Mouse (Mus musculus) urinary bladder, postnatal 36 days (tissue): Measurements from ENCODE around the gene Nob1.

ENCODE experiments used
- DNase-seq, 2 experiments: peaks; one replicate each; pipeline ENCODE4 v3.0.0; 2022; ENCODE audit warnings: low spot score in 2 of 2, mixed read lengths in 1 of 2

The Nob1 gene

GRCm38 (mm10) chr8:107435962-107436831 is 11.3 kb upstream of the Nob1 start, which contains the start of gene Wwp2:
TSS of gene Wwp2 (plus strand) at chr8:107436365.
- DNase-seq = peak; percentile 71 to 74

- no peak for DNase-seq
Observed at GRCm38 (mm10) chr8:107435421-107435961, 10.6 kb upstream of the Nob1 start.

GRCm38 (mm10) chr8:107430821-107431220 is 6.0 kb upstream of the Nob1 start:
- no peak for DNase-seq

- no peak for DNase-seq
Observed at GRCm38 (mm10) chr8:107425230-107425597, 363 bp upstream of the Nob1 start.

- no peak for DNase-seq
Observed at GRCm38 (mm10) chr8:107424176-107424575, 675 bp downstream of the Nob1 start.

- DNase-seq = no peak
Observed at GRCm38 (mm10) chr8:107417001-107417400, 7.8 kb downstream of the Nob1 start.

GRCm38 (mm10) chr8:107413881-107414280 is 11.0 kb downstream of the Nob1 start:
- DNase-seq = no peak

- DNase-seq = no peak
Observed at GRCm38 (mm10) chr8:107412552-107412951, 12.3 kb downstream of the Nob1 start.

GRCm38 (mm10) chr8:107411391-107411790 is 13.5 kb downstream of the Nob1 start:
- DNase-seq = no peak

- no peak for DNase-seq
Observed at GRCm38 (mm10) chr8:107405935-107406334, 18.9 kb downstream of the Nob1 start.

- no peak for DNase-seq
Observed at GRCm38 (mm10) chr8:107404057-107404456, 20.8 kb downstream of the Nob1 start.

- DNase-seq = peak; percentile 71 to 79
Observed at GRCm38 (mm10) chr8:107403038-107403781, 21.6 kb downstream of the Nob1 start, which contains the start of gene Nqo1. TSS of gene Nqo1 (minus strand) at chr8:107403206.

- no peak for DNase-seq
Observed at GRCm38 (mm10) chr8:107401866-107402265, 23.0 kb downstream of the Nob1 start.

- DNase-seq = no peak
Observed at GRCm38 (mm10) chr8:107399495-107399894, 25.4 kb downstream of the Nob1 start.

GRCm38 (mm10) chr8:107397665-107398064 is 27.2 kb downstream of the Nob1 start:
- no peak for DNase-seq

- no peak for DNase-seq
Observed at GRCm38 (mm10) chr8:107396106-107396670, 28.7 kb downstream of the Nob1 start.

GRCm38 (mm10) chr8:107395397-107395796 is 29.5 kb downstream of the Nob1 start:
- DNase-seq = no peak

- no peak for DNase-seq
Observed at GRCm38 (mm10) chr8:107391136-107391516, 33.7 kb downstream of the Nob1 start.

GRCm38 (mm10) chr8:107390476-107391135 is 34.2 kb downstream of the Nob1 start:
- DNase-seq = no peak

- DNase-seq = peak in 1 of 2 experiments; percentile 58
Observed at GRCm38 (mm10) chr8:107389557-107389956, 35.3 kb downstream of the Nob1 start.

- DNase-seq = peak in 1 of 2 experiments; percentile 28
Observed at GRCm38 (mm10) chr8:107387861-107388260, 37.0 kb downstream of the Nob1 start.

- DNase-seq = no peak
Observed at GRCm38 (mm10) chr8:107386642-107387041, 38.2 kb downstream of the Nob1 start.
